34 mouse cellular contexts compared by ENCODE assay signal in genomic region chr5:52027478-52027877, GRCm38 (mm10).
"Had no signal": no experiment of that assay in that cellular context is flagged by ENCODE, and none has a peak within 500 bp of the region (broad histone marks: within the 10 kb centered on the region; RNA-seq: fewer than 3 reads in every experiment).

No protein-coding gene starts in this region.

- H3K4me1 ChIP-seq: hindbrain, embryonic 10.5 days; hindbrain, embryonic 12.5 days; hindbrain, embryonic 13.5 days; intestine, embryonic 15.5 days; kidney, embryonic 15.5 days had no signal

- H3K36me3 ChIP-seq: heart, embryonic 10.5 days; heart, embryonic 12.5 days; heart, embryonic 13.5 days; heart, embryonic 15.5 days; hindbrain, embryonic 10.5 days; hindbrain, embryonic 12.5 days; hindbrain, embryonic 13.5 days; hindbrain, embryonic 15.5 days; intestine, embryonic 15.5 days; kidney, embryonic 15.5 days had no signal

- H3K27me3 ChIP-seq: heart, embryonic 12.5 days; heart, embryonic 13.5 days; heart, embryonic 15.5 days; hindbrain, embryonic 12.5 days; hindbrain, embryonic 13.5 days; hindbrain, embryonic 15.5 days; intestine, embryonic 15.5 days; kidney, embryonic 15.5 days had no signal

- H3K9me3 ChIP-seq: heart, embryonic 10.5 days; heart, embryonic 12.5 days; heart, embryonic 13.5 days; heart, embryonic 15.5 days; hindbrain, embryonic 10.5 days; hindbrain, embryonic 12.5 days; hindbrain, embryonic 13.5 days; hindbrain, embryonic 15.5 days; intestine, embryonic 15.5 days; kidney, embryonic 15.5 days had no signal

- H3K4me3 ChIP-seq: heart, embryonic 10.5 days; heart, embryonic 12.5 days; heart, embryonic 13.5 days; heart, embryonic 15.5 days; hindbrain, embryonic 10.5 days; hindbrain, embryonic 12.5 days; hindbrain, embryonic 13.5 days; hindbrain, embryonic 15.5 days; intestine, embryonic 15.5 days; kidney, embryonic 15.5 days; layer of hippocampus, adult 2 months had no signal

- DNase-seq: heart, postnatal 10 days; heart, postnatal 14 days; heart, postnatal 36 days; heart, postnatal 4 days; kidney, adult 11 months; kidney, adult 18-20 months; kidney, adult 2 months; kidney, adult 8-10 months; kidney, adult 9 months; kidney, postnatal 10 days; kidney, postnatal 14 days; kidney, postnatal 25 days; kidney, postnatal 36 days; kidney, postnatal 4 days; layer of hippocampus, adult 9-11 months; layer of hippocampus, postnatal 36 days had no signal

- ATAC-seq: hindbrain, embryonic 16.5 days; hindbrain, postnatal 0 days; inflammation-experienced regulatory T-cells, adult 6 months; intestine, embryonic 15.5 days; intestine, embryonic 16.5 days; intestine, postnatal 0 days had no signal

- H3K27ac ChIP-seq: heart, embryonic 10.5 days; heart, embryonic 13.5 days; heart, embryonic 15.5 days; hindbrain, embryonic 10.5 days; hindbrain, embryonic 12.5 days; hindbrain, embryonic 13.5 days; hindbrain, embryonic 14.5 days; hindbrain, embryonic 15.5 days; hindbrain, postnatal 0 days; intestine, embryonic 15.5 days; kidney, embryonic 15.5 days; kidney, postnatal 0 days; layer of hippocampus, adult 2 months had no signal

- H3K9ac ChIP-seq: heart, embryonic 12.5 days; heart, embryonic 13.5 days; heart, embryonic 15.5 days; hindbrain, embryonic 12.5 days; hindbrain, embryonic 13.5 days; hindbrain, embryonic 14.5 days; hindbrain, embryonic 15.5 days; intestine, embryonic 15.5 days; kidney, embryonic 15.5 days had no signal
